Mouse (Mus musculus) left cerebral cortex, adult 18-20 months (tissue): ENCODE results near the gene Ndufaf3. TPM values are rescaled to one million over a fixed set of nuclear protein-coding genes. Genes with fewer than 3 reads are reported as not detected.
"Not testable (repeated sequence)": the region's sequence is repeated elsewhere in the genome, so short reads cannot be mapped to it uniquely, and the experiment has no call there.

Experiments
- DNase-seq, 2 experiments: peaks; one replicate each; pipeline ENCODE4 v3.0.0; 2021 to 2022; ENCODE audit warnings: low spot score in 2 of 2, mixed read lengths in 1 of 2
- long read RNA-seq, 2 experiments: library from polyadenylated mRNA; stranded (forward); transcript quantifications; one replicate each; pipeline ENCODE4 v2.0.0; 2021
- total RNA-seq, 2 experiments: library from RNA; stranded (reverse); gene quantifications; 2 replicates each; pipeline ENCODE4 v1.2.3; 2021

Gene Ndufaf3
- 10 to 100 TPM; 53.8 to 70.6 TPM for total RNA-seq
- long read RNA-seq, experiment 1, transcript Ndufaf3-201 (5 exons, 1,487 nt), result major isoform, 40 of 46 reads
- long read RNA-seq, experiment 1, partial matches to known transcripts, result 1 of 46 reads
- long read RNA-seq, experiment 1, other reads (novel, unspliced or antisense), result 4 of 46 reads
- long read RNA-seq, experiment 2, transcript Ndufaf3-201 (5 exons, 1,487 nt), result major isoform, 32 of 39 reads
- long read RNA-seq, experiment 2, partial matches to known transcripts, result 3 of 39 reads
- long read RNA-seq, experiment 2, other reads (novel, unspliced or antisense), result 4 of 39 reads

- peak; percentile 95 to 97 for DNase-seq
Observed at GRCm38 (mm10) chr9:108566815-108567776, at the start of gene Ndufaf3. TSS of gene Ndufaf3 (minus strand) at chr9:108567434.

- peak; percentile 37 to 56 for DNase-seq
Observed at GRCm38 (mm10) chr9:108611488-108611887, 44.3 kb upstream of the Ndufaf3 start.

- no peak for DNase-seq
Observed at GRCm38 (mm10) chr9:108608889-108609288, 41.7 kb upstream of the Ndufaf3 start.

GRCm38 (mm10) chr9:108607929-108608328, 40.7 kb upstream of the Ndufaf3 start:
- DNase-seq, result not testable (repeated sequence)

GRCm38 (mm10) chr9:108601986-108602385, 34.8 kb upstream of the Ndufaf3 start:
- no peak for DNase-seq

- DNase-seq, result no peak
Observed at GRCm38 (mm10) chr9:108600011-108600410, 32.8 kb upstream of the Ndufaf3 start.

GRCm38 (mm10) chr9:108599021-108599566, 31.9 kb upstream of the Ndufaf3 start:
- DNase-seq, result no peak

- peak; percentile 74 to 87 for DNase-seq
Observed at GRCm38 (mm10) chr9:108596998-108597764, 29.9 kb upstream of the Ndufaf3 start, which contains the start of gene P4htm. TSS of gene P4htm (minus strand) at chr9:108597667.

- no peak for DNase-seq
Observed at GRCm38 (mm10) chr9:108594354-108594753, 27.1 kb upstream of the Ndufaf3 start.

GRCm38 (mm10) chr9:108591462-108591861, 24.2 kb upstream of the Ndufaf3 start:
- DNase-seq, result no peak

GRCm38 (mm10) chr9:108589229-108589628, 22.0 kb upstream of the Ndufaf3 start:
- no peak for DNase-seq

GRCm38 (mm10) chr9:108587571-108588180, 20.4 kb upstream of the Ndufaf3 start:
- DNase-seq, result peak; percentile 80 to 89

GRCm38 (mm10) chr9:108579344-108579690, 12.1 kb upstream of the Ndufaf3 start:
- DNase-seq, result no peak

GRCm38 (mm10) chr9:108578545-108579343, 11.5 kb upstream of the Ndufaf3 start, which contains the start of gene Wdr6:
TSS of gene Wdr6 (minus strand) at chr9:108578739.
- peak; percentile 78 to 84 for DNase-seq

- no peak for DNase-seq
Observed at GRCm38 (mm10) chr9:108577934-108578544, 10.8 kb upstream of the Ndufaf3 start.

GRCm38 (mm10) chr9:108577025-108577424, 9.8 kb upstream of the Ndufaf3 start:
- no peak for DNase-seq

GRCm38 (mm10) chr9:108575321-108576297, 8.4 kb upstream of the Ndufaf3 start:
- no peak for DNase-seq

GRCm38 (mm10) chr9:108574921-108575320, 7.7 kb upstream of the Ndufaf3 start:
- DNase-seq, result no peak
